Mouse (Mus musculus): ENCODE measurements around the gene Map3k20.

Map3k20 gene

DNA sequence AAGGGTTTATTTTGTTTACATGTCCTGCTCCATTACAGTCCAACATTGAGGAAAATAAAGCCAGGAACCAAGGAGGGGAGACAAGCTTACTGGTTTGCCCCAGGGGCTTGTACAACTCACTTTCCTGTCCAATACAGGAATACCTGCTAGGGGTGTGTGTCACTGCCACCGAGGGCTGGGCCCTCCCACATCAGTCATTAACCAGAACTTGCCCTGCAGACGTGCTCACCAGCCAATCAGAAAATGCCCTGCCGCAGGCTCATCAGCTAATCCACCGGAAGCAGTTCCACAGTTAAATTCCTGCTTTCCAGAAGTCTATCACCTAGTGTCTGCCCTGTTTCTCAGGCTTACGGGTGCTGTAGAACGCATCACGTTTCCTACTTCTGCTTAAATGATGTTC, 206.2 kb downstream of the Map3k20 start:
- DNase-seq (ENCODE audit: low spot score), result no peak

All from retina, embryonic 14.5 days (tissue).